Mouse (Mus musculus): ENCODE measurements at regions not wholly inside any gene's neighbourhood (a gene's known extent, or its start where the extent isn't known, plus 50 kb on each side); places are given as distances from the start of the nearest gene placed in this dataset.

- H3K9ac ChIP-seq, result no peak overlapping the region
- no peak overlapping the region for H3K27ac ChIP-seq (replicated peaks)
- no peaks in the 10 kb centered on the region for H3K36me3 ChIP-seq
- no peaks in the 10 kb centered on the region for H3K4me1 ChIP-seq
- H3K27me3 ChIP-seq, result no peaks in the 10 kb centered on the region
- ATAC-seq (ENCODE audit: insufficient number of reproducible peaks, low FRiP score, low TSS enrichment, low read depth), result no peak
- no peak overlapping the region for H3K4me3 ChIP-seq (replicated peaks)
- no peak overlapping the region for H3K4me2 ChIP-seq (replicated peaks)
- WGBS, result 56% methylated on average over 12 of the region's 12 CpGs
- H3K9me3 ChIP-seq (replicated peaks), result no peaks in the 10 kb centered on the region
Observed at GRCm38 (mm10) chr6:101593782-101594641, 216.3 kb upstream of the Pdzrn3 start.

GRCm38 (mm10) chr6:101585871-101586270 is 208.2 kb upstream of the Pdzrn3 start:
- Histone ChIP-seq H3K9ac (no peak overlapping the region), H3K4me2 (replicated peaks) (no peak overlapping the region), H3K4me3 (replicated peaks) (no peak overlapping the region), H3K36me3 (no peaks in the 10 kb centered on the region), H3K27ac (replicated peaks) (no peak overlapping the region), H3K9me3 (replicated peaks) (no peaks in the 10 kb centered on the region), H3K4me1 (no peaks in the 10 kb centered on the region), H3K27me3 (no peaks in the 10 kb centered on the region)
- 81% methylated on average over 16 of the region's 16 CpGs for WGBS
- no peak for ATAC-seq (ENCODE audit: insufficient number of reproducible peaks, low FRiP score, low TSS enrichment, low read depth)

GRCm38 (mm10) chr6:101580824-101581223 is 203.1 kb upstream of the Pdzrn3 start:
- Histone ChIP-seq H3K9me3 (replicated peaks) (no peaks in the 10 kb centered on the region), H3K4me2 (replicated peaks) (no peak overlapping the region), H3K4me1 (no peaks in the 10 kb centered on the region), H3K27me3 (no peaks in the 10 kb centered on the region), H3K27ac (replicated peaks) (no peak overlapping the region), H3K4me3 (replicated peaks) (no peak overlapping the region), H3K9ac (no peak overlapping the region), H3K36me3 (no peaks in the 10 kb centered on the region)
- ATAC-seq (ENCODE audit: insufficient number of reproducible peaks, low FRiP score, low TSS enrichment, low read depth), result no peak
- WGBS, result 70% methylated on average over 4 of the region's 4 CpGs

- ATAC-seq (ENCODE audit: insufficient number of reproducible peaks, low FRiP score, low TSS enrichment, low read depth), result no peak
- H3K9ac ChIP-seq, result no peak overlapping the region
Observed at GRCm38 (mm10) chr6:101556096-101556495, 178.4 kb upstream of the Pdzrn3 start.

GRCm38 (mm10) chr6:101554965-101555604 is 177.4 kb upstream of the Pdzrn3 start:
- WGBS, result 21% methylated on average over 2 of the region's 2 CpGs
- Histone ChIP-seq H3K9ac (no peak overlapping the region), H3K4me1 (no peaks in the 10 kb centered on the region), H3K9me3 (replicated peaks) (no peaks in the 10 kb centered on the region), H3K4me2 (replicated peaks) (no peak overlapping the region), H3K27ac (replicated peaks) (no peak overlapping the region), H3K4me3 (replicated peaks) (no peak overlapping the region), H3K27me3 (no peaks in the 10 kb centered on the region), H3K36me3 (no peaks in the 10 kb centered on the region)
- no peak for ATAC-seq (ENCODE audit: insufficient number of reproducible peaks, low FRiP score, low TSS enrichment, low read depth)

More at GRCm38 (mm10) chr6:101556096-101556495, 178.4 kb upstream of the Pdzrn3 start:
- Histone ChIP-seq H3K4me1 (no peaks in the 10 kb centered on the region), H3K4me2 (replicated peaks) (no peak overlapping the region), H3K36me3 (no peaks in the 10 kb centered on the region), H3K27ac (replicated peaks) (no peak overlapping the region), H3K4me3 (replicated peaks) (no peak overlapping the region), H3K27me3 (no peaks in the 10 kb centered on the region), H3K9me3 (replicated peaks) (no peaks in the 10 kb centered on the region)
- WGBS, result 84% methylated on average over 1 of the region's 1 CpGs

- no peaks in the 10 kb centered on the region for H3K9me3 ChIP-seq (replicated peaks)
Observed at GRCm38 (mm10) chr6:101550501-101551268, 173.0 kb upstream of the Pdzrn3 start.

GRCm38 (mm10) chr6:101537581-101537980 is 159.9 kb upstream of the Pdzrn3 start:
- ATAC-seq (ENCODE audit: insufficient number of reproducible peaks, low FRiP score, low TSS enrichment, low read depth), result no peak
- H3K27me3 ChIP-seq, result peaks cover 3% of the 10 kb centered on the region; the same call in 1 of the 2 replicates
- H3K4me3 ChIP-seq (replicated peaks), result no peak overlapping the region
- no peak overlapping the region for H3K4me2 ChIP-seq (replicated peaks)
- H3K9me3 ChIP-seq (replicated peaks), result no peaks in the 10 kb centered on the region
- no peaks in the 10 kb centered on the region for H3K36me3 ChIP-seq
- peaks cover 5% of the 10 kb centered on the region for H3K4me1 ChIP-seq
- H3K27ac ChIP-seq (replicated peaks), result no peak overlapping the region
- H3K9ac ChIP-seq, result no peak overlapping the region
- 68% methylated on average over 5 of the region's 5 CpGs for WGBS

More at GRCm38 (mm10) chr6:101550501-101551268, 173.0 kb upstream of the Pdzrn3 start:
- 25% methylated on average over 7 of the region's 7 CpGs for WGBS
- no peaks in the 10 kb centered on the region for H3K36me3 ChIP-seq
- H3K9ac ChIP-seq, result no peak overlapping the region
- H3K4me3 ChIP-seq (replicated peaks), result no peak overlapping the region
- no peaks in the 10 kb centered on the region for H3K4me1 ChIP-seq
- no peaks in the 10 kb centered on the region for H3K27me3 ChIP-seq
- no peak overlapping the region for H3K27ac ChIP-seq (replicated peaks)
- H3K4me2 ChIP-seq (replicated peaks), result no peak overlapping the region
- no peak for ATAC-seq (ENCODE audit: insufficient number of reproducible peaks, low FRiP score, low TSS enrichment, low read depth)

- ATAC-seq (ENCODE audit: insufficient number of reproducible peaks, low FRiP score, low TSS enrichment, low read depth), result no peak
- H3K36me3 ChIP-seq, result no peaks in the 10 kb centered on the region
- H3K4me2 ChIP-seq (replicated peaks), result no peak overlapping the region
- H3K9me3 ChIP-seq (replicated peaks), result no peaks in the 10 kb centered on the region
- H3K9ac ChIP-seq, result no peak overlapping the region
- WGBS, result 37% methylated on average over 9 of the region's 9 CpGs
- peaks cover 16% of the 10 kb centered on the region for H3K4me1 ChIP-seq
- peaks cover 3% of the 10 kb centered on the region; the same call in 1 of the 2 replicates for H3K27me3 ChIP-seq
- H3K4me3 ChIP-seq (replicated peaks), result no peak overlapping the region
- H3K27ac ChIP-seq (replicated peaks), result no peak overlapping the region
Observed at GRCm38 (mm10) chr6:101534214-101535052, 156.7 kb upstream of the Pdzrn3 start.

GRCm38 (mm10) chr6:101532436-101532835 is 154.7 kb upstream of the Pdzrn3 start:
- Histone ChIP-seq H3K4me2 (replicated peaks) (peak overlapping the region; percentile 38), H3K9ac (no peak overlapping the region), H3K4me3 (replicated peaks) (no peak overlapping the region), H3K9me3 (replicated peaks) (no peaks in the 10 kb centered on the region), H3K4me1 (peaks cover 16% of the 10 kb centered on the region), H3K36me3 (no peaks in the 10 kb centered on the region), H3K27ac (replicated peaks) (peak overlapping the region; percentile 83), H3K27me3 (peaks cover 3% of the 10 kb centered on the region; the same call in 1 of the 2 replicates)
- WGBS, result 27% methylated on average over 7 of the region's 7 CpGs
- ATAC-seq (ENCODE audit: insufficient number of reproducible peaks, low FRiP score, low TSS enrichment, low read depth), result peak; percentile 67; the same call in 1 of the 2 replicates

GRCm38 (mm10) chr6:101531914-101532313 is 154.2 kb upstream of the Pdzrn3 start:
- Histone ChIP-seq H3K27ac (replicated peaks) (peak overlapping the region; percentile 83), H3K9me3 (replicated peaks) (no peaks in the 10 kb centered on the region), H3K4me1 (peaks cover 16% of the 10 kb centered on the region), H3K36me3 (no peaks in the 10 kb centered on the region), H3K9ac (no peak overlapping the region), H3K4me3 (replicated peaks) (no peak overlapping the region), H3K27me3 (peaks cover 3% of the 10 kb centered on the region; the same call in 1 of the 2 replicates), H3K4me2 (replicated peaks) (no peak overlapping the region)
- no peak for ATAC-seq (ENCODE audit: insufficient number of reproducible peaks, low FRiP score, low TSS enrichment, low read depth)
- WGBS, result 40% methylated on average over 5 of the region's 5 CpGs
